Mouse (Mus musculus) T-helper 17 cell (primary cell): ENCODE results near the gene Slc31a2.

Source experiments
- in situ Hi-C, 2 experiments: fragments of 300-600 bp; cut with MboI, MseI; formaldehyde crosslinking; loops; 1 replicate in 1 of 2; 2 replicates in 1 of 2; pipeline ENCODE4 v1.15.1; 2025; ENCODE audit warnings: high pct_unique_total_duplicates in 2 of 2

Slc31a2 gene

DNA sequence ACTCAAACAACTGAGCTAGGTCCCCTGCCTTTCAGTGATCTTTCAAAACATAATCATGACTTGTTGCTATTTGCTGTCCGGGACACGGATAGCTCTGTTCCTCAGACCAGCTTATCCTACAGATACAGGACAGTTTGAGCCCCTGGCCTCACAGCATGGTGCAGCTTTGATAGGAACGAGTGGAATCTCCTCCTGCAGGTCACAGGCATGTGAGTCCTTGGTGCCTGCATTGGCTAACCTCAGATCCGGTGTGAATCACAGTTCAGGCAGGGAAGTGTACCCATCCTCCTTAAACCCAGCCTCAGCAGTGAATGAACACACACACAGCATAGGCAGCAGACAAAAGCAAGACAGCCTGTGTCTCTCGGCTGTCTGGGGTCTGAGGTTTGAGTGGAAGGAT lies 19.0 kb downstream of the Slc31a2 start:
- in situ Hi-C loops = no loop called here

DNA sequence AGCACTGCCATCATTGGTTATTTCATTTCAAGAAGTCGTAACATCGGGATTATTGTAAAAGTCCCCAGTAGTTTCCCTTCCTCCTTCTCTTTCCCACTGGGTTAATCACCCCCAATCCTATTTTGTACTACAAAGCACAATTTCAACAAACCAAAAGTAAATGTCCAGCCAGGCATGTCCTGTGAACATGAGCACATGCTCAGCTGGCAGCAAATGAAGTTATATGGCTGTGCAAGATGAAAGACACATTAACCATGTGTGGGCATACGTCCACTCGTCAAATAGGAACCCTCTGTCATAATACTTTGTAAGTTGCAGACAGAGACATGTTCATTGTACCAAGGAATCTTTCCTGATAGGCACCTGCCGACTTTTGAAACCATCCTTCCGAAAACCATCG lies 20.6 kb downstream of the Slc31a2 start:
- in situ Hi-C loops = no loop called here

DNA sequence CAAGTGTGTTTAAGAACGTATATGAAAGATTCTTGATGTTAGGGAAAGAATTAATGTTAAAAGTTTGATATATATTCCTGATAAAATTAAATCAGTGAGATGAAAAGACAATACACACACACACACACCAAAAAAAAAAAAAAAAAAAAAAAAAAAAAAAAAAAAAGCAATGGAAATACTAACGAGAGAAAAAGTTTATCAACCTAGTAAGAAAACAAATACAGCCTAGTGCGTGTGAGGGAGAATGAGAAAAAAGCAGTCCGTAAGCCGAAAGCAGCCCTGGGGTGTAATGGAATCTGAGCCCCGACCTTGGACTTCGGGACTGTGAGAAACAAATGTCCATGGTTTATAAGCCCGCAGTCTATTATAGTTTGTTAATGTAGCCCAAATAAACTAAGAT lies 23.2 kb downstream of the Slc31a2 start:
- in situ Hi-C loops = no loop called here

DNA sequence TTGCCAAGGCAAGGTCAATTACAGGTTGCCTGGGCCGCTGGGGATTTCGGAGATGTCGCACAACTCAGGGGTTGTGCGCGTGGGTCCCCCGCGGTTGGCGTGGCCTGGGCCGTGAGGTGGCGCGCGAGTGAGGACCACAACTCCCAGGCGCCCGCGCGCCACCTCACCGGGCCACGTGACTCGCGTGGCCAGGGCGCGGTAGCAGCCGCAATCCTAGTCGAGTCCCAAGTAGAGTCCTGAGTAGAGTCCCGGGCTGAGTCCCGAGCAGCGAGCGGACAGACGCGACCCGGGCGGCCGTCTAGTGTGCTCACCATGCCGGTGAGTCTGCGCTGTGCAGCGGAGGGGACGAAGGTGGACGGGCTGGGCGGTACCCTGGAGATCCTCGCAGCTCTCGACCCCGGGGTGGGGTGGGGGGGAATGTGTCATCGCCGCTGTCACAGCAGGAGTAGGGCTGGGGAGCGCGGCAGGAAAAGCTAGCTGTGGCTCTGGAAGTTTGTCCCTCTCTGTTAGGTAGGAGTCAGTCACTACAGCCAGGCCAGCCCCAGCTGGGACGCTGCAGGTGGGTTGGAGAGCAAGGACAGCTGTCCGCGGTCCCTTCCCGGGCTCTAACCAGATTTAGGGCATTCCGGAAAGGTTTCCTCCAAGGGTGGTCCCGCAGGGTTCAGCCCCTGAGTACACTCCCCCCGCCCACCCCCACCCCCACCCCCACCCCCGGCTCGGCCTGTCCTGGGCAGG lies 24.1 kb downstream of the Slc31a2 start:
- in situ Hi-C loops = no loop called here

DNA sequence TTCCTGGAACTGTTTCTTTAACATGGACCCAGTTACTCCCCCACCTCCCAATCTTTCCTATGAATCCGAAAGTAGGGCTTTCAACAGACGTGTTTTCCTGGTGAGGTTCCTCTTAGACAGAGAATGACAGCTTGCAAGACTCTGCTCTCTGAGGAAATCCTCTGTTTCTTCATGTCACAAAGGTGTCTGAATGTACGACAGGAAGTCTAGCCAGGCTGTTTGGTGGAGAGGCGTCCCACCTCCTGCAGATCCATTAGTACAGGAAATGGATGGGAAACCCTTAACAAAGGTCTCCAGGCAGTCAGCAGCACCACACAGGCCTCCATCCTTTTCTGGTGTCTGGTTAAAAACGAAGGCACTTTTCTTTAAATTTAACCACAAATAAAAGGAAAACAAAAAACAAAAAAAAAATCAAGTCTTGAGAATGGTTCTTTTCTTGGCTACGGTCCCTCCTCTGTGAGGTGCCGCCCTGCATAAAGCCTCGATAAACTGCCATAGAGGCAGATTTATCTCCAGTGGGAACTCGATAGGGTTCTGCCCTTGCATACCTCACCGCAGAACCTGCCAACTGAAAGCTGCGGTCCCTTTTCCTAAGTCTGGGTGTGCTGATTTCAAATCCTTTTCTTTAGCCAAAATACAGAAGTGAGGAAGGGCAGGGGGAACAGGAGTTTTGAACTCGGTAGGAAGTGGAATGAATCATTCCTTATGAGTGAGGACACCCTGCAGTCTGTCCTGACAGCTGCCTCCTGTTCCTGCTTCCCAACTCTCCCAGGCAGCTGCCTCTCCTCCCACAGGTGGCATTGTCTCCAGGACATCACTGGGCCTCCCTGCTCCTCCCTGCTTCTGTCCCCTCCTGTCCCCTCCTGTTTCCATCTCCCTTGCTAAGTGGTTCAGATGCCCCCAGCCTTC lies 24.9 kb downstream of the Slc31a2 start:
- in situ Hi-C loops = no loop called here

DNA sequence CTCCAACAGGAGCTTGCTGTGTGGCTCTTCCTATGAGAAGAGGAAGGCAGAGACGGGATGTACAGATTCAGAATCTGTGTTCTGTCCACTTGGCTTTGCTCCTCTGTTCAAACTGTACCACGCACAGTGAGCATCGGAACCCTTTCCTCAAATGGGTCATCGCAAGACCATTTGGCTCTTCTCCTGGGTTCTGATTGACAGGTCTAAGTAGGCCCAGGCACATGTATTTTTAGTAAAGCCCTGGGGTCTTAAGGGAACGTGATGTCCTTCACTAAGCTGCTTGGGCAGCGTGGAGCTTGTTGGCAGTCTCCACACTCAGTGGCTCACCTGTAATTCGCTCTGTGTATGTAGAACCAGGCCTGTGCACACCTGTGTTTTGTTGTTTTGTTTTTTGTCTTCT lies 26.9 kb downstream of the Slc31a2 start:
- in situ Hi-C loops = no loop called here

DNA sequence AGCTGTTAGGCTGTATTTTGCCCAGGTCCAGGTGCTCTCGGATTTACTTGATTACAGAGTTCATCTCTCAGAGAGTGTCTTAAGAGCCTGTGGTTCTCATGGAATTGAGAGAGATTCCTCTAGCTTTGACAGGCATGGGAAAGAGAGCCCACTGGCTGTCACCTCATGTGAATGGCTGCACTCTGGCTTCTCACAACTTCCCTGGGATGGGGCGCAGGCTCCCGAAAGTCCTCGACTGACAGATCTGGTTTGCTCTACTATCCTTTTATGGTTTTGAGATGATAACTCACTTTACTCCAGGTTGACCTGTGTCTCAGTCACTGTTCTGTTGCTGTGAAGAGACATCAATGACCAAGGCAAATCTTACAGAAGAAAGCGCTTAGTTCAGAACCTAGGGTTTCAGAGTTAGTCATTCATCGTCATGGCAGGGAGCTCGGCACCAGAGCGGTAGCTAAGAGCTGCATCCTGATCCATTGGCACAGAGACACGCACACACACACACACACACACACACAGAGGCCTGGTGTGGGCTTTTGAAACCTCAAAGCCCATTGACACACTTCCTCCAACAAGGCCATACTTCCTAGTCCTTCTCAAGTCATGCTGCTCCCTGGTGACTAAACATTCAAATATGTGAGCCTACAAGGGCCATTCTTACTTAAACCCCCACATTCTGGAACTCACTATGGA lies 28.6 kb downstream of the Slc31a2 start:
- in situ Hi-C loops = no loop called here

DNA sequence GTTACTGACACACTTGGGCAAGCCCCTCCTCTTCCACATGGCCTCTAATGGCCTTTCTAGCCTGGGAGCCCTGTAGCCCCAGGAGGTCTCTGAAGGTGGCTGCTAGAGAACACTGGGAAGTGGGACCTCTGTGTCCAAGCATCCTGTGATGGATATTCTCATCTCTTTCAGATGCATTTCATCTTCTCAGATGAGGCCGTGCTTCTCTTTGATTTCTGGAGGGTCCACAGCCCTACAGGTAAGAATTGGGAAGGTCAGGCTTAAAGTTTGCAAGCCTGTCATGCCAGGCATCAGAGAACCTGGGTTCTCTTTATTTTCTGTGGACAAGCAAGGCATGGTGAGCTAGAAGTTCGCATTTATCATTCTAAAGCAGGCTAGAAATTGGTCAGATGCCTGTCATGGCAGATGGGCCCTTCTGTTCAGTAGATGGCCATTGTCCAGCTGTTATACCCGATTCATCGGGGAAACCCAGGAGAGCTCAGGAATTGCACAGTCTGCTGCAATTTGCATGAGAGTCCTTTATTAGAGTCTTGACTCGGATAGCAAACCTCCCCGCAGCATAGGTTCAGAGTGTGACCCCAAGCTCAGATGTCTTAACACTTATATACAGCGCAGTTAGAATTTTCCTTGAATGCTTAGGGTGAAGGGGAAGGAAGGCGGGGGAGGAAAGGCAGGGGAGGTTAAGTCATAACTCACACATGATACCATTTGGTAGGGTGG lies 30.3 kb downstream of the Slc31a2 start:
- in situ Hi-C loops = no loop called here

DNA sequence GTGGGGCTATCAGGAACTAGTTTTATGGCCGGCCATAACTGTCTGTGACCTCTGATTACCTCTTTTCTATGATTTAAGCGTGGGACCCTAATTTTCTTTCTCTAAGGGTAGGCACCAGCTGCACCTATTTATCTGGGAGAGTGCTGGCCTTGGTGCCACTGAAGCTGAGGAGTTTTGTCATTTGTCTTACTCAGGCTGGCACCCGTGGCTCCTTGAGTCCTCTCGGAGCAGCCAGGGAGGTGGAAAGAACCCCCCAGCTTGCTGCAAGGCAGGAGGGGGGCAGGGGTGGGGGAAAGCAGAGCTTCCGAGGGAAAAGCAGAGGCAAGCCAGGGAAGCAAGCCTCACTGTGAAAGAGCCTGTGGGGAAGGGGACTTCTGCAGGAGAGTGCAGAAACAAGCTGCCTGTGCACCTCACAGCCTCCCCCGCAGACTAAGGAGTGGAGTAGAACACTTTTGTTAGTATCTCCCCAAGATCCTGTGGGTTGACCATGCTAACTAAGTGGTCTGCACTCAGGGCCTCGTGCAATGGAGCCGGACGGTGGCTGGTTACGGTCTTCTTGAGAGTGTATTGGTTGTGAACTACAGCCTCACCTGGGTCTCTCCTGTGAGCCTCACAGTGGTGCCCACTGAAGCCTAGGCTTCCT lies 31.0 kb downstream of the Slc31a2 start:
- in situ Hi-C loops = no loop called here

DNA sequence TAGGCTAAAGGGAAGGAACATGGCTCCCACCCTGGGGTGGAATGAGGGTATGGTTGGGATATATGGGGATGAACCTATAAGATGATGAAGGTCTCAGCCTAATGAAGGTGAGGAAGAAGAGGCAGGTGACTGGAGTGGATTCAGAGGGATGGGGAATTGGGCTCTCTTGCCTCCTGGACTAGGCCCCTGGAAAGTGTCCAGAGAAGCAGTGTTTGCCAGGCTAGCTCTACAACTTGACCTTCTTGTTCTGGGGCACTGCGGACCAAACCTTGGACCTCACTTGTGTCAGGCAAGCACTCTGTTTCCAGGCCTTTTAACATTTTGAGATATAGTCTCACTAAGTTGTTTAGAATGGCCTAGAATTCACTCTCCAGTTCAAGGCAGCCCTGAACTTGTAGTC lies 32.4 kb downstream of the Slc31a2 start:
- in situ Hi-C loops = no loop called here

DNA sequence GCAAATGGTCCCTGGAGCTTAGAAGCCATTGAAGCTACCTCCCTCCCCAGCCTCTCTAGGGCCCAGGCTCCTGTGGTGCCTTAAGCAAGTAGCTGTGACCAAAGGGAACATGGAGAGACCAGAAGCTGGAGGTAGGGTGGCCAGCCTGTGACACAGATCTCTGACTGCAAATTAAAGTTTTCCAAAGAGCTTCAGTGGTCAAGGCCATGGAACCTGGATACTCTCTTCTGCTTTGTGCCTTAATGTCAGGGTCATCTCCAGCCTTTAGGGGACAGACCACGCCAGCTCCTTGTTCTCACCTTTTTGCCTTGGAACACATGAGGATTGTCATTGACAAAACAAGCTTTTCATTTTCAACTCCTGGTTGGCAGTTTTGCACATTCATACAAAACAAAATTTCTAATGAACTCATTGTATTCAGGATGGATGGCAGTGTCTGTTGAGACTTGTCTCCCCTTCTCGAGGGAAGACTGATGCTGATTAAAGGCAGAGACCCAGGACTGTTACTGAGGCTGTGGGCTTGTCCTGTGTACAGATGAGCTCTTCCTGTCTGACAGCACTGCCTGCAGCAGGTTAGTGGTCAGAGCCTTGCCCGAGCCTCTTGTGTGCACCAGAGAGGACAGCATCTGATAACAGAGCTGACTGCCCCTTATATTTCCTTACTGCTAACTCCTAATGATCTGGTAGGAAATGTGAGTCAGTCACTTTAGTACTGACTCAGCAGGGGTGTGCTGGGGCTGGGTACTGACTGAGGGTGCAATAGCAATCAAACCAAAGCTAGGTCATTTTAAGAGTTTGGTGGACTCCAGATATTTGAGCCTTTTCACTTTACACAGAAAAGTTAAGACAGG lies 35.1 kb downstream of the Slc31a2 start:
- in situ Hi-C loops = no loop called here

DNA sequence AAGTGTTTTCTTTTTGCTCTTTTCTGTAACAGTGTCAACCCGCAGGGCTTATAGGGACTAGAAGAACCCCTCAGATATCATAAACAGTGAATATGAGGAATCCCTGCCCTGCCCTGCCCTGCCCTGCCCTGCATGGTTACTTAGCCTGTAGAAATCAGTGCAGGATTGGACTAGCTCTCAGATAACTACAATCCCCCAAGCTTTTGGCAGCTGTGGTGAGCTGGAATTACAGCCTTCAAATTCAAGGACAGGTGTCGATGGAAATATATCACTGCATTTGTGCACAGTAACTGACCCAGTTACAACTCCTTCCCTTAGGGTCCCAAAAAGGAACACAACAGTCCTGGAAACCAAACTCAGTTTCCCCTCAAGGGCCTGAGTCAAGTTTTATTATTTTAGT lies 37.6 kb downstream of the Slc31a2 start:
- in situ Hi-C loops = no loop called here

DNA sequence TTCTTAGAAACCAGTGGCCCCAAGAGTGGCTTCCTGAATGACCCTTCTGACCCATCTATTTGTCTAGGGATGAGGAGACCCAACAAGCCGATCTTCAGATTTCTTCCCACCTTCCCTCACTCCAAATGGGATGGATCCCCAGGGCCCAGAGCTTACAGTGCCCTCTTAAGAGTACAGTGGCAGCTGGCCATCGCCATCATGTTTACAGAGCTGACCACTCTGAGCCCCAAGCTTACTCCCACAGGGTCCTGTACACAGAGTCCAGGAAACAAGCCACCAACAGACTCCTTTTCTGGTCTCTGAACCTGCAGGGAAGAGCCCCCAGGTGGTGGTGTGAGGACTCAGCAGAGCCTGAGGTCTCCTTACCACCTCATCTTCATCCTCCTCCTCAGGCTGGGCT lies 40.4 kb downstream of the Slc31a2 start:
- in situ Hi-C loops = no loop called here

DNA sequence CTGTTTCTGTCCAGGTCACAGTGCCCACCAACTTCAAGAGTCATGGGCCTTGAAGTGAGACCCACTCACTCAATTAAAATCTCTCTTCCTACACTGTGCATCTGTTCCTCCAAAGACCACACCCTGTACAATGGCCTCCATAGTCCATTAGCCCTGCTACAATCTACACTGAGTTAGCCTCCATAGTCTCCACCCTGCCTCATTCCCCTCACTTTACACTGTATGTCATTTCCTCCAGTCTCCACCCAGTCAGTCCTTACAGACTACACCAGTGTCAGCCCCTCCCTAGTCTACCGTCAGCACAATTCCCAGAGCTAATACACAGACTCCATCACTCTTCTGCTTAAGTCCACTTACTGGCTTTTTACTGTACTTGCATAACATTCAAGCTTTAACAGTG lies 40.9 kb downstream of the Slc31a2 start:
- in situ Hi-C loops = no loop called here

DNA sequence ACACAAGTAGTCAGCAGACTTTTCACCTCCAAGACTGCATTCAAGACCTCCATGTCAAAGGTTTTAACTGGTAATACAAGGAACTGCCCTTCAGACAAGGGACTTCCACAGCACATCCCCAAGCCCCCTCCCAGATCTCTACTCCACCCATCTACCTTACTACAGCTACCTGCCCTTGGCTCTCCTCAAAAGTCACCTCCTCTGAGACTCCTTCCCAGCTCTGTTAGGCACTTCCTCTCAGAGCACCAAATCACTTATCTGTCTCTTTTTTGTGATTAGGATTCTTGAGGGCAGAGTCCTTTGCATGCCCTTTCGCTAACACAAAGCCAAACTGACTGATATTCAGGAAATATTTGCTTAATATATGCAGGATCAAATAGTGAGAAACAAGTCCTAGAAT lies 43.9 kb downstream of the Slc31a2 start:
- in situ Hi-C loops = no loop called here

DNA sequence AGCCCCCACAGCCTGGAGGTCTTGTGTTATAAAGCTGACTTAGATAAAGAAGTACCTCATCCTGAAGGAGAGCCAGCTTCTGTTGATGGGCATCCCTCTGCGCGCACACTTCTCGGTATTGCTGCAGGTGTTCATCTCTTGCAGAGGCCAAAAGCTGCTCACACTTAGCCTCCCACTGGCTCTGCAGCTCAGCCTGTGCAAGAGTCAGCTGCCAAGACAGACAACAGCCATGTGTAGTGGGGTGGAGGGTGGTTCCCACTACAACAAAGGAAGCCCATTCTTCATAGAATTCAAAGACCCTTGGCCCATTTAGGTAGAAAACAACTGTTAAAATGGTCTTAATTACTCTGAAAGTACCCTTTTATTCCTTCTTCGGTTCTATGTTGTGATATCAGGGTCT lies 44.5 kb downstream of the Slc31a2 start:
- in situ Hi-C loops = no loop called here

DNA sequence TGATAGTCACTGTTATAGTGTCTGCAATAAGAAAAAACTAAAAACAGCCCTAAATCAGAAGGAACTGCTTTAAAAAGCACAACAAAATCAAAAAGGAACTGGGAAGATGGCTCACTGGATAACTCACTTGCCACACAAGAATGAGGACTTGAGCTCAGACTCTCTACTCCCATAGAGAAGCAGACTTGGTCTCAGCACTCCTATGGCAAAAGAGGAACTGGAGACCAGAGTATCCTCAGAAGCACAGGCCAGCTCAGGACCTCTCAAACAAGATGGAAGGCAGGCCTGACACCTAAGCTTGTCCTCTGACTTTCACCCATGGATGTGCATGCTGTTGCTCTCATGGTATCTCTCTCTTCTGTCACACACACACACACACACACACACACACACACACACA lies 46.0 kb downstream of the Slc31a2 start:
- in situ Hi-C loops = no loop called here

DNA sequence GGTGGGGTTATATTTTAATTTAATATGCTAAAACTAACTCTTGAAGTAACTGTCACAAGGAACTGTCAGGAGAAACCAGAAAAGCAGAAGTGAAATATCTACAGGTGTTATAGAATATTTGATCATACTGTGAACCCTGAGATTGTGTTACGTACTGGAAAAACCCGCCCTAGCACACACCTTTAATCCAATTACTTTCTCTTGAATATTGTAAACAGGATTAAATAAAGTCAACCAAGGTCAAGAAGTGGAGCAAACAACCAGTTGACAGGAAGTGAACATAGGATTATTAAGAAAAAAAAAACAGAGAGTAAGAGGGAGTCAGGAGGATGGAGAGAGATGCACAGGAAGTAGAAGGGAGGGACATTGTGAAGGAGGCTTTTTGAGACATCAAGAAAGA lies 50.5 kb downstream of the Slc31a2 start:
- in situ Hi-C loops = no loop called here

DNA sequence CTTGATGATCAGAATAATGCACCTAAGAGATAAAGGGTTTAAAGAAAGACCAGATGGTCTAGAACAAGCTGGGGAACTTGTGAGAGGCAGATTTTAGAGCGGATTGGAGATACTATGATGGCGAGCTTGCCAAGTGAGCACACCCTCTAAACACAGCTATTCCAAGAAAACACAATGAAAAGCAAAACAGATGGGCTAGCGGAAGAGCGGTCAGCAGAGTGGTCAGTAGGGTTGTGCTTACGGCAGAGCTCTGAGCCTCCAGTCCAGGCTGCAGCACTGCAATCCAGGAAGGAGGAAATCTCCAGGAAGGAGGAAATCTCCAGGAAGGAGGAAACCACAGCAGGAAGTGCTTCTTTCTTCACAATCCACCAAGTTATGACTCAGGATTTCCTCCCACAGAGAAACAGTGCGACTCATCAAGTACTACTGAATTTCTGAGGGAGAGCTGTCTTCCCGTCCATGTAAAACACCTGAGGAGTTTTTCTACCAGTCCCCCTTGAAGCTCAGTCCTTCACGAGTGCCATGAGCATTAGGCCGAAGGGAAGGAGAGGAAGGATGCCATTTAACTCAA lies 51.4 kb downstream of the Slc31a2 start:
- in situ Hi-C loops = no loop called here

DNA sequence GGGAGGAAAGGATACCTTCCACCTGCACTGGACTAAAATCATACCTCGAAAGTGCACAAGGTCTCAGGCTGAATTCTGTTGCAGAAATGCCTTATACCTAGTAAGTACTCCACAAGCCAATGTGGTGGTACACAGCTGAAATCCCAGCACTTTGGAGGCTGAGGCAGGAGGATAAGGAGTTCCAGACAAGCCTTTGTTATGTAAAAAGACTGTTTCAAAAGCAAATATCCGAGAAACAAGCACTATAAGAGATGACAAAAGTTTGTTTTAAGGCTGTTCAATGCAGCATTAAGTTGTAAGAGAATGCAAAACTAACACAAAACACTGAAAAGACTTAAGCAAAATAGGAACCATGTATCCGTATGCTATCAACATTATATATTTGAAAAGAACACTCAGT lies 52.2 kb downstream of the Slc31a2 start:
- in situ Hi-C loops = no loop called here
